Comparison of ENCODE assay signal across 16 mouse cellular contexts in genomic region chr13:78104851-78105250, GRCm38 (mm10).
"Had no signal": no experiment of that assay in that cellular context is flagged by ENCODE, and none has a peak within 500 bp of the region (broad histone marks: within the 10 kb centered on the region; RNA-seq: fewer than 3 reads in every experiment).

No protein-coding gene starts in this region.

- ATAC-seq: liver, postnatal 0 days; midbrain, embryonic 13.5 days; midbrain, embryonic 15.5 days had no signal

- H3K27me3 ChIP-seq: megakaryocyte, embryonic 14.5 days; midbrain, embryonic 13.5 days; midbrain, embryonic 15.5 days; neural tube, embryonic 12.5 days; stomach, embryonic 15.5 days had no signal

- H3K36me3 ChIP-seq: midbrain, embryonic 13.5 days; midbrain, embryonic 15.5 days; neural tube, embryonic 12.5 days; stomach, embryonic 15.5 days had no signal

- H3K27ac ChIP-seq: macrophage; midbrain, embryonic 13.5 days; midbrain, embryonic 15.5 days; neural tube, embryonic 12.5 days; stomach, embryonic 15.5 days; stomach, postnatal 0 days had no signal

- H3K4me3 ChIP-seq: megakaryocyte, embryonic 14.5 days; midbrain, embryonic 13.5 days; midbrain, embryonic 15.5 days; neural tube, embryonic 12.5 days; stomach, embryonic 15.5 days had no signal

- H3K9ac ChIP-seq: liver, postnatal 0 days; midbrain, embryonic 13.5 days; midbrain, embryonic 15.5 days; neural tube, embryonic 12.5 days; stomach, embryonic 15.5 days had no signal

- H3K4me2 ChIP-seq: midbrain, embryonic 11.5 days; midbrain, embryonic 13.5 days; midbrain, embryonic 15.5 days; neural tube, embryonic 12.5 days; stomach, embryonic 15.5 days had no signal

- H3K4me1 ChIP-seq: megakaryocyte, embryonic 14.5 days; midbrain, embryonic 15.5 days; neural tube, embryonic 12.5 days; stomach, embryonic 15.5 days had no signal

- H3K9me3 ChIP-seq: midbrain, embryonic 13.5 days; midbrain, embryonic 15.5 days; neural tube, embryonic 12.5 days; stomach, embryonic 15.5 days had no signal

- DNase-seq: liver, postnatal 0 days; lung, adult 2 months; lung, postnatal 14 days; lung, postnatal 36 days; right cerebral cortex, postnatal 14 days; thymus, adult 2 months; thymus, postnatal 25 days; thymus, postnatal 4 days had no signal
